Mouse (Mus musculus) heart, postnatal 0 days (tissue): ENCODE measurements at regions not wholly inside any gene's neighbourhood (a gene's known extent, or its start where the extent isn't known, plus 50 kb on each side); places are given as distances from the start of the nearest gene placed in this dataset.
A peak's percentile ranks its signal among the peaks of the same experiment; 100 is the strongest.

Experiments used
- ATAC-seq: fragments of 200-750 bp; cut with Nextera tagmentation; 2 replicates; pipeline ENCODE4 v1.8.0; 2017; ENCODE audit warnings: low read depth, moderate number of reproducible peaks, moderate library complexity; ENCODE audit not compliant: insufficient read depth
- DNase-seq: peaks from one replicate; pipeline ENCODE4 v3.0.0-alpha.2; 2016; ENCODE audit warnings: low spot score
- H3K27ac ChIP-seq: fragments of 300-500 bp; sonication (generic); 2 replicates; pipeline ENCODE4 v1.5.1; 2014; ENCODE audit warnings: low read depth, mild to moderate bottlenecking
- H3K27me3 ChIP-seq: fragments of 300-500 bp; sonication (generic); 2 replicates; pipeline ENCODE4 v1.6.1; 2014; ENCODE audit warnings: low read length, mixed read lengths; ENCODE audit not compliant: control insufficient read depth, insufficient read depth
- H3K36me3 ChIP-seq: fragments of 300-500 bp; sonication (generic); replicated peaks from 2 replicates; pipeline ENCODE4 v1.6.1; 2014; ENCODE audit warnings: low read length, mixed read lengths; ENCODE audit not compliant: control insufficient read depth, insufficient read depth
- H3K4me1 ChIP-seq: fragments of 300-500 bp; sonication (generic); 2 replicates; pipeline ENCODE4 v1.6.1; 2014; ENCODE audit warnings: antibody characterized with exemption; ENCODE audit not compliant: control insufficient read depth, insufficient read depth
- H3K4me2 ChIP-seq: fragments of 300-500 bp; sonication (generic); 2 replicates; pipeline ENCODE4 v1.6.1; 2014; ENCODE audit warnings: low read depth, mild to moderate bottlenecking, low read length, moderate library complexity
- H3K4me3 ChIP-seq: fragments of 300-500 bp; sonication (generic); 2 replicates; pipeline ENCODE4 v1.5.1; 2014; ENCODE audit warnings: low read depth, low read length
- H3K9ac ChIP-seq: fragments of 300-500 bp; sonication (generic); replicated peaks from 2 replicates; pipeline ENCODE4 v1.6.1; 2014; ENCODE audit warnings: low read depth, low read length, mixed read lengths
- H3K9me3 ChIP-seq: fragments of 300-500 bp; sonication (generic); replicated peaks from 2 replicates; pipeline ENCODE4 v1.6.1; 2016; ENCODE audit warnings: low read length; ENCODE audit not compliant: control insufficient read depth
- CTCF ChIP-seq: IDR thresholded peaks from 2 replicates; pipeline ENCODE4 v1.5.1; 2016; ENCODE audit warnings: antibody characterized with exemption, control low read depth, low read depth
- EP300 ChIP-seq: IDR thresholded peaks from 2 replicates; pipeline ENCODE4 v1.6.1; 2016; ENCODE audit warnings: antibody characterized with exemption, low read depth
- WGBS: fragments of 180-500 bp; shearing (Covaris S2); extraction: QIAGEN DNeasy Blood & Tissue Kit; methylation state at CpG from one replicate; pipeline ENCODE4 v1.1.7; 2014; 5-methylcytosine and 5-hydroxymethylcytosine counted together

GRCm38 (mm10) chr14:48751751-48752578 lies 78.3 kb upstream of the Otx2 start:
- H3K36me3 ChIP-seq, result no peaks in the 10 kb centered on the region
- no peak for DNase-seq
- no peak for ATAC-seq
- peak overlapping the region; percentile 33 for H3K4me3 ChIP-seq
- no peak overlapping the region for H3K9ac ChIP-seq
- peaks cover 17% of the 10 kb centered on the region; the same call in 1 of the 2 replicates for H3K27me3 ChIP-seq
- TF ChIP-seq EP300, result no peak
- TF ChIP-seq CTCF, result no peak
- no peaks in the 10 kb centered on the region for H3K9me3 ChIP-seq
- WGBS, result 17% methylated on average over 18 of the region's 18 CpGs
- no peak overlapping the region for H3K27ac ChIP-seq
- H3K4me2 ChIP-seq, result peak overlapping the region; percentile 52
- no peaks in the 10 kb centered on the region for H3K4me1 ChIP-seq

- ATAC-seq, result no peak
- TF ChIP-seq CTCF (no peak), EP300 (no peak)
Observed at GRCm38 (mm10) chr14:48750994-48751393, 77.4 kb upstream of the Otx2 start.

GRCm38 (mm10) chr14:48748976-48749375 lies 75.4 kb upstream of the Otx2 start:
- no peaks in the 10 kb centered on the region for H3K36me3 ChIP-seq
- no peak overlapping the region for H3K4me3 ChIP-seq
- no peaks in the 10 kb centered on the region for H3K4me1 ChIP-seq
- no peak overlapping the region for H3K27ac ChIP-seq
- H3K4me2 ChIP-seq, result no peak overlapping the region
- DNase-seq (no peak), ATAC-seq (no peak)
- peaks cover 17% of the 10 kb centered on the region; the same call in 1 of the 2 replicates for H3K27me3 ChIP-seq
- no peak overlapping the region for H3K9ac ChIP-seq
- 89% methylated on average over 12 of the region's 12 CpGs for WGBS
- no peaks in the 10 kb centered on the region for H3K9me3 ChIP-seq
- TF ChIP-seq EP300, result no peak
- no peak for TF ChIP-seq CTCF

More at GRCm38 (mm10) chr14:48750994-48751393, 77.4 kb upstream of the Otx2 start:
- Histone ChIP-seq H3K36me3 (no peaks in the 10 kb centered on the region), H3K27ac (no peak overlapping the region), H3K27me3 (peaks cover 17% of the 10 kb centered on the region; the same call in 1 of the 2 replicates), H3K4me3 (no peak overlapping the region), H3K9me3 (no peaks in the 10 kb centered on the region), H3K4me2 (no peak overlapping the region), H3K4me1 (no peaks in the 10 kb centered on the region), H3K9ac (no peak overlapping the region)
- 48% methylated on average over 6 of the region's 6 CpGs for WGBS
- no peak for DNase-seq

- whole genome bisulfite sequencing, result 81% methylated on average over 1 of the region's 1 CpGs
- DNase-seq, result no peak
- H3K9ac ChIP-seq, result no peak overlapping the region
- peaks cover 17% of the 10 kb centered on the region; the same call in 1 of the 2 replicates for H3K27me3 ChIP-seq
- H3K4me2 ChIP-seq, result no peak overlapping the region
- ATAC-seq, result no peak
- TF ChIP-seq EP300 (no peak), CTCF (no peak)
- no peaks in the 10 kb centered on the region for H3K36me3 ChIP-seq
- H3K4me1 ChIP-seq, result no peaks in the 10 kb centered on the region
- no peak overlapping the region for H3K4me3 ChIP-seq
- no peak overlapping the region for H3K27ac ChIP-seq
- H3K9me3 ChIP-seq, result no peaks in the 10 kb centered on the region
Observed at GRCm38 (mm10) chr14:48747936-48748335, 74.3 kb upstream of the Otx2 start.

- no peak for TF ChIP-seq CTCF
- TF ChIP-seq EP300, result no peak
- no peak for ATAC-seq
Observed at GRCm38 (mm10) chr14:48740942-48741602, 67.5 kb upstream of the Otx2 start.

More at GRCm38 (mm10) chr14:48740942-48741602, 67.5 kb upstream of the Otx2 start:
- DNase-seq, result no peak
- no peak overlapping the region for H3K9ac ChIP-seq
- H3K27ac ChIP-seq, result no peak overlapping the region
- H3K4me3 ChIP-seq, result no peak overlapping the region
- 59% methylated on average over 7 of the region's 7 CpGs for WGBS
- no peaks in the 10 kb centered on the region for H3K36me3 ChIP-seq
- no peaks in the 10 kb centered on the region for H3K4me1 ChIP-seq
- no peak overlapping the region for H3K4me2 ChIP-seq
- H3K27me3 ChIP-seq, result no peaks in the 10 kb centered on the region
- H3K9me3 ChIP-seq, result no peaks in the 10 kb centered on the region
